Mouse (Mus musculus) liver, embryonic 12.5 days (tissue): ENCODE results near the gene Syt17. TPM values are rescaled to one million over a fixed set of nuclear protein-coding genes. Genes with fewer than 3 reads are reported as not detected.

Experiments used
- ATAC-seq: fragments of 200-750 bp; cut with Nextera tagmentation; 2 replicates; pipeline ENCODE4 v1.8.0; 2017; ENCODE audit warnings: moderate number of reproducible peaks, mild to moderate bottlenecking, moderate library complexity
- H3K27ac ChIP-seq: fragments of 300-500 bp; sonication (generic); 2 replicates; pipeline ENCODE4 v1.5.1; 2016; ENCODE audit warnings: mild to moderate bottlenecking
- H3K27me3 ChIP-seq: fragments of 300-500 bp; sonication (generic); replicated peaks from 2 replicates; pipeline ENCODE4 v1.6.1; 2016; ENCODE audit warnings: mild to moderate bottlenecking, moderate library complexity
- H3K36me3 ChIP-seq: fragments of 300-500 bp; sonication (generic); 2 replicates; pipeline ENCODE4 v1.6.1; 2016; ENCODE audit warnings: mild to moderate bottlenecking, moderate library complexity
- H3K4me1 ChIP-seq: fragments of 300-500 bp; sonication (generic); 2 replicates; pipeline ENCODE4 v1.6.1; 2016
- H3K4me2 ChIP-seq: fragments of 300-500 bp; sonication (generic); 2 replicates; pipeline ENCODE4 v1.6.1; 2016; ENCODE audit warnings: mild to moderate bottlenecking, moderate library complexity
- H3K4me3 ChIP-seq: fragments of 300-500 bp; sonication (generic); 2 replicates; pipeline ENCODE4 v1.5.1; 2016; ENCODE audit warnings: mild to moderate bottlenecking, moderate library complexity
- H3K9ac ChIP-seq: fragments of 300-500 bp; sonication (generic); 2 replicates; pipeline ENCODE4 v1.6.1; 2016; ENCODE audit warnings: mild to moderate bottlenecking, moderate library complexity
- H3K9me3 ChIP-seq: fragments of 300-500 bp; sonication (generic); replicated peaks from 2 replicates; pipeline ENCODE4 v1.6.1; 2016; ENCODE audit warnings: mild to moderate bottlenecking, moderate library complexity
- WGBS: fragments of 180-500 bp; shearing (Covaris S2); methylation state at CpG from one replicate; pipeline ENCODE4 v1.1.7; 2016; ENCODE audit not compliant: insufficient replicate concordance; 5-methylcytosine and 5-hydroxymethylcytosine counted together
- polyA plus RNA-seq: library from polyadenylated mRNA; unstranded; fragments of >200 nt; fragmentation: Nextera tagmentation; extraction: Ambion mirVana; gene quantifications from 2 replicates; pipeline ENCODE4 v1.2.1, GENCODE M21; 2016

Gene Syt17
- 0.14 and 0.45 TPM in 2 replicates for polyA plus RNA-seq

DNA sequence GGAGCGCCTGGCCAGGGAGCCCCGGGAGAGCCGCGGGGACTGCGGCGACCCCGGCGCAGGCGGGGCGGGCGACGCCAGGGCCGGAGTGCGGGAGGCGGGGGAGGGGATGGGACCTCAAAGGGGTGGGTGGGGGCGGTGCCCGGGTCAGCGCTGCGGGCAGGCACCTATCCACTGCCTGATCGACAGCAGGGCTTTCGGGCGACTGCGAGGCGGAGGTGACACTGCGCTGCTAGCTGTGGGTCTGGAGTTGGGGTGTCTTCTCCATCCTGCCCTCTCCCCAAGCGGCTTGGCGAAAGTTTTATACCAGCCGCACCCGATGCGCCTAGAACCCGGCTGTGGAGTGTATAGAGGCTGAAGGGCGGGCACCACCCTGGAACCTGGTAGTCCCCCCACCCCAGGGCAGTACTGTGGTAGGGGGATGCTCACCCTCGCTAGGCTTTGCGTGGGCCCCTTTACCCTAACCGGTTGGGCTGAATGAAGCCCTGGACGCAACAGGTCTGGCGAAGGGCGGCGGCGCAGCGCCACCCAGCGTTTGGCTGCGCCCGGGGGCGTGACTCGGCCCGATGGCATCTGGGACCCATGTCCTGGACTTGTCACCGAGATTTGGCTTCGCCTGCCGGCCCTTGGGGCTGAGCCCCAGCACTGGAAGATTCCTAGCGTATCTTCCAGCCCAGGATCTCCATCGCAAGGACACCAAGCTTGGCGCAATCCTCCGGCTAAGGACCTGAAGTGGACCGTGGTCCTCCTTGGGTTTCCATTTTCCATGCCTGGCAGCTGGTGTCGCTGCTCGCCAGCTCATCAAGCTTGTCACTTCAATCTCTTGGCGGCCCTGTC lies at the start of gene Syt17:
TSS of gene Syt17 (minus strand) at position 89 of the 834 bp plus-strand sequence.
- no peaks in the 10 kb centered on the region for H3K36me3 ChIP-seq
- peak within 1 kb of the TSS; percentile 74 for H3K4me2 ChIP-seq
- WGBS = 1% methylated on average over 53 of the region's 58 CpGs
- no peaks in the 10 kb centered on the region for H3K9me3 ChIP-seq
- H3K27ac ChIP-seq = no peak within 1 kb of the TSS
- no peak within 1 kb of the TSS for H3K9ac ChIP-seq
- H3K27me3 ChIP-seq = peaks cover 57% of the 10 kb centered on the region
- peak within 1 kb of the TSS; percentile 55 for H3K4me3 ChIP-seq
- peak; percentile 31 for ATAC-seq
- H3K4me1 ChIP-seq = peaks cover 15% of the 10 kb centered on the region

GRCm38 (mm10) chr7:118494892-118495579 lies 47.0 kb upstream of the Syt17 start:
- H3K9ac ChIP-seq = no peak overlapping the region
- WGBS = 62% methylated on average over 4 of the region's 4 CpGs
- H3K36me3 ChIP-seq = peaks cover 3% of the 10 kb centered on the region
- no peak overlapping the region for H3K27ac ChIP-seq
- H3K4me3 ChIP-seq = no peak overlapping the region
- peaks cover 27% of the 10 kb centered on the region for H3K27me3 ChIP-seq
- ATAC-seq = no peak
- no peak overlapping the region for H3K4me2 ChIP-seq
- H3K9me3 ChIP-seq = no peaks in the 10 kb centered on the region
- H3K4me1 ChIP-seq = peaks cover 17% of the 10 kb centered on the region; the same call in 1 of the 2 replicates

GRCm38 (mm10) chr7:118493892-118494291 lies 45.9 kb upstream of the Syt17 start:
- H3K9ac ChIP-seq = no peak overlapping the region
- ATAC-seq = no peak
- peaks cover 8% of the 10 kb centered on the region for H3K36me3 ChIP-seq
- peaks cover 16% of the 10 kb centered on the region; the same call in 1 of the 2 replicates for H3K4me1 ChIP-seq
- no peak overlapping the region for H3K4me3 ChIP-seq
- no peak overlapping the region for H3K27ac ChIP-seq
- H3K4me2 ChIP-seq = no peak overlapping the region
- H3K9me3 ChIP-seq = no peaks in the 10 kb centered on the region
- WGBS = 74% methylated on average over 9 of the region's 9 CpGs
- peaks cover 33% of the 10 kb centered on the region for H3K27me3 ChIP-seq

- Histone ChIP-seq H3K36me3 (peaks cover 8% of the 10 kb centered on the region), H3K4me1 (peaks cover 25% of the 10 kb centered on the region), H3K9me3 (no peaks in the 10 kb centered on the region), H3K4me2 (peak within 1 kb of the TSS; percentile 74), H3K27me3 (peaks cover 33% of the 10 kb centered on the region), H3K27ac (peak within 1 kb of the TSS; percentile 63), H3K9ac (peak within 1 kb of the TSS; percentile 73), H3K4me3 (peak within 1 kb of the TSS; percentile 60)
- WGBS = under 1% methylated on average over 53 of the region's 55 CpGs
- peak; percentile 69 for ATAC-seq
Observed at GRCm38 (mm10) chr7:118491431-118492147, 43.6 kb upstream of the Syt17 start, which contains the start of gene Itpripl2. TSS of gene Itpripl2 (minus strand) at chr7:118491975.

DNA sequence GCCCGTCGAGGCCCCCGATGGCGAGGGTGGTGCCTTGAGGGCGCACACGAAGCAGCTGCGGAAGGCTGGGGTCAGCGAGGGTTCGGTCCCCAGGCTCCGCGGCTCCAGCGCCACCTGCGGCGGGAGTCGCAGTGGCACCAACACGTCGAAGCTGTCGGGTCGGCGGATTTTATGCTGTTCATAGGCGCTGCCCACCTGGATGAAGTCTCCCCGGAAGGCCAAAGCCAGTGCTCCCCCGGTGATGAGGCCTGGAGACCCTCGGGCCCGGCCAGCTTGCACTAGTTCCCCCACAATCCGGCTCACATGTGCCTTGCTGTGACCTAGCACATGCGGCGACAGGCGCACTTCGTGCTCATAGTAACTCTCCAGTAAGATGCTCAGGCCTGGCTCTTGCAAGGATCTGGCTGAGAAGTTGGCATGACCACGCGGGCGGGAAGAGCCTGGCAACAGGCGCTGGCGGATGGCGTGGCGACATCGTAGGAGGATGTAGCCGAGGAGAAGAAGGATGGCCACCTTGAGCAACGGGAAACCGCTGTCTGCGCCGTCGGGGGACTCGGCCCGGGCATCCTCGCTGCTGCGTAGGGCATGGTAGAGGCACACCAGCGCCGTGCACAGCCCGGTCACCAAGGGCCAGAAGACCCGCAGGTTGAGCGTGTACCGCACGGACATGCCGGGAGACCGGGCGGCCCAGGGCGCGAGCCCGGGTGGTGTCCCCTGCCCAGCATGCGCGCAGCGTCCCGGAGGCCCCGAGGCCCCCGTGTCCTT lies 42.8 kb upstream of the Syt17 start:
- ATAC-seq = peak; percentile 44
- peak overlapping the region; percentile 74 for H3K4me2 ChIP-seq
- WGBS = 9% methylated on average over 67 of the region's 67 CpGs
- peaks cover 25% of the 10 kb centered on the region for H3K4me1 ChIP-seq
- peak overlapping the region; percentile 73 for H3K9ac ChIP-seq
- H3K4me3 ChIP-seq = peak overlapping the region; percentile 60
- no peaks in the 10 kb centered on the region for H3K9me3 ChIP-seq
- H3K27ac ChIP-seq = peak overlapping the region; percentile 63
- H3K36me3 ChIP-seq = peaks cover 8% of the 10 kb centered on the region
- H3K27me3 ChIP-seq = peaks cover 33% of the 10 kb centered on the region

GRCm38 (mm10) chr7:118489706-118490665 lies 42.0 kb upstream of the Syt17 start:
- Histone ChIP-seq H3K9me3 (no peaks in the 10 kb centered on the region), H3K4me3 (peak overlapping the region; percentile 60), H3K9ac (no peak overlapping the region), H3K27ac (no peak overlapping the region), H3K27me3 (peaks cover 33% of the 10 kb centered on the region), H3K4me2 (peak overlapping the region; percentile 74), H3K4me1 (peaks cover 25% of the 10 kb centered on the region), H3K36me3 (peaks cover 8% of the 10 kb centered on the region)
- ATAC-seq = no peak
- 64% methylated on average over 57 of the region's 57 CpGs for WGBS

DNA sequence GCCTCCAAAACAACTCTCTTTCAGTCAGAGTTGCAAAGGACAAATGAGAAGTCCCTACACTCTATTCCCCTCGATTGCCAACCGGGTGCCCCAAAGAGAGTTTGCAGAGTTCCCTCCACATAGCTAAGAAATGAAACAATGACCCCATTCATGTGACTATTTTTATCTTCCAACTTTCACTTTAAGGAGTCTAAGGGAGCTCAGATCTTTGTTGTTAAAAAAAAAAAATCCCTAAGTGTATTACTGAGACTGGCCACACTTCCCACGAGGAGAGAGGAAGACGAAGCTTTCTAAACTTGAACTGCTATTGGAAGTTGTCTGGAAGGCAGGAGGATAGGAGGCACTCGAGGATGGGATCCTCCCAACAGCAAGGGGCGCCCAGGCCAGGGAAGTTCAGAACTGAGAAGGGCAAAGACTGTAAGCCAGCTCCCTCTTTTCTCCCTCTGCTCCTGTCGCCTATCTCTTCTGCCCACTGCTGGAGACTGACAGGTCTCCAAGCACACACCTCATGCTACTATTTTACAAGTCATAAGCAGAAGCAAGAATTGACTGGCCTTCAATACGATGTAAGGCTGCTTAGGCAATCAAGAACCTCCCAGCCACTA lies 40.1 kb upstream of the Syt17 start:
- no peak overlapping the region for H3K9ac ChIP-seq
- no peak overlapping the region for H3K4me3 ChIP-seq
- no peak overlapping the region for H3K27ac ChIP-seq
- H3K9me3 ChIP-seq = no peaks in the 10 kb centered on the region
- peaks cover 25% of the 10 kb centered on the region for H3K4me1 ChIP-seq
- no peak for ATAC-seq
- H3K27me3 ChIP-seq = peaks cover 33% of the 10 kb centered on the region
- WGBS = 41% methylated on average over 8 of the region's 8 CpGs
- H3K36me3 ChIP-seq = peaks cover 8% of the 10 kb centered on the region
- H3K4me2 ChIP-seq = peak overlapping the region; percentile 19; the same call in 1 of the 2 replicates

DNA sequence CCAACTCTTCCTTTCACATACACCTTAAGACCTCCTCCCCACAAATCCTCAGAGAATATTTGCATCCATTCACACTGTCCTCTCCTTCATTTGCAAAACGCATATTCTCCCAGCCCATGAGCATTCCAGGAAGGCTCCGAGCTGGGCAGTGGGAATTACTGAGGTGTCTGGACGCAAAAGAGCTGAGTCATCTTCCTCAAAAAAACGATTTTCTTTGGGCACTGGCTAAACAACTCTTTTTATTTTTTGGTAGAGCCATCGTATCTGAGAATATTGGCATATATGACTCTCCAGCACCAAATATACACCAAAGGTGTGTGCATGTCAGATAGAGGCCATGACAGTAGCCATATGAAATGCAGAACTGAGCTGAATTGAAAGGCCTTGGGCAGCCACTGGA lies 38.9 kb upstream of the Syt17 start:
- WGBS = 55% methylated on average over 5 of the region's 5 CpGs

DNA sequence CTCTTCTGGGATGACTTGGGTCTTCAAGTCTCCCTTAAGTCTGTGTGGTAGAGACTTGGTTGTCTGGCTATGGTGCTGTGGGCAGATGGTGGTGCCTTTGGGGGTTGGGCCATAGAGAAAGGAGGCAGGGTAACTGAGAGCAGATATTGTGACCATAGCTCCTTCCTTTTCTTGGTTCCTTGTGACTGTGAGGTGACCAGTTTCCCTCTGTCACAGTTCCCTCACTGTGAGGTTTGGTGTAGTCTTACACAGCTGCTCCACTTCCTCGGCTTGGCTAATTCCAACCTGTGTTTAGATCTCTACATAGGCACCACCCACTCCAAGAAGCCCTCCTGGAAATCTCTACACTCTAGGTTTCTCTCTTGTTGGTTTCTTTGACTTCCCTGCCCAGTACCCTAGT lies 36.0 kb upstream of the Syt17 start:
- Histone ChIP-seq H3K27me3 (no peaks in the 10 kb centered on the region), H3K27ac (no peak overlapping the region), H3K4me1 (peaks cover 9% of the 10 kb centered on the region), H3K9ac (no peak overlapping the region), H3K9me3 (no peaks in the 10 kb centered on the region), H3K4me3 (no peak overlapping the region), H3K36me3 (no peaks in the 10 kb centered on the region), H3K4me2 (no peak overlapping the region)
- WGBS = 47% methylated on average over 1 of the region's 1 CpGs
- ATAC-seq = no peak

More for the DNA sequence above, 38.9 kb upstream of the Syt17 start:
- Histone ChIP-seq H3K9ac (no peak overlapping the region), H3K27ac (no peak overlapping the region), H3K9me3 (no peaks in the 10 kb centered on the region), H3K27me3 (peaks cover 26% of the 10 kb centered on the region), H3K4me3 (no peak overlapping the region), H3K4me2 (no peak overlapping the region), H3K4me1 (peaks cover 25% of the 10 kb centered on the region), H3K36me3 (peaks cover 8% of the 10 kb centered on the region)
- ATAC-seq = no peak

DNA sequence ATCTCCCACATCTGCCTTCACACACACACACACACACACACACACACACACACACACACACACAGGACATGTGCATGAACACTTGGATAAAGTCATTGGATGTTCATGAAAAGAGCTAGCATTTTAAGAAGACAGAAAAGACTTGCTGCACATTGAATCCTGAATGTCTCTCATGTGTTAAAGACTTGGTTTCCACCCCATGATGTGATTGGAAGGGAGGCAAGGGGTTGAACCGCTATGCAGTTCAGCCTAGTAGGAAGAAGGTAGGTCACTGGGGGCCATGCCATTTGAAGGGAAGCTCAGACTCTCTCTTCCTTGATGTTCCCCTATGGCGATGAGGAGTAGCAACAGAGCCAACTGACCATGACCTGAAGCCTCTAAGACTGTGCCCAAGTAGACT lies 34.0 kb upstream of the Syt17 start:
- H3K9me3 ChIP-seq = no peaks in the 10 kb centered on the region
- no peak overlapping the region for H3K27ac ChIP-seq
- H3K4me2 ChIP-seq = no peak overlapping the region
- no peak overlapping the region for H3K9ac ChIP-seq
- 55% methylated on average over 2 of the region's 2 CpGs for WGBS
- H3K36me3 ChIP-seq = no peaks in the 10 kb centered on the region
- no peak overlapping the region for H3K4me3 ChIP-seq
- H3K27me3 ChIP-seq = no peaks in the 10 kb centered on the region
- ATAC-seq = no peak
- no peaks in the 10 kb centered on the region for H3K4me1 ChIP-seq
